Mouse (Mus musculus) stomach, embryonic 14.5 days (tissue): ENCODE results near the gene Tmem87a. TPM values are rescaled to one million over a fixed set of nuclear protein-coding genes. Genes with fewer than 3 reads are reported as not detected.

ENCODE experiments used
- ATAC-seq: fragments of 200-750 bp; cut with Nextera tagmentation; 2 replicates; pipeline ENCODE4 v1.8.0; 2017; ENCODE audit warnings: low read depth, moderate TSS enrichment; ENCODE audit not compliant: insufficient number of reproducible peaks, insufficient read depth, low FRiP score
- H3K27ac ChIP-seq: fragments of 300-500 bp; sonication (generic); 2 replicates; pipeline ENCODE4 v1.5.1; 2014; ENCODE audit warnings: mild to moderate bottlenecking, low read length, moderate library complexity, mixed read lengths
- H3K27me3 ChIP-seq: fragments of 300-500 bp; sonication (generic); 2 replicates; pipeline ENCODE4 v1.6.1; 2014; ENCODE audit warnings: low read length, control low read depth, mixed read lengths; ENCODE audit not compliant: control insufficient read depth, insufficient read depth
- H3K36me3 ChIP-seq: fragments of 300-500 bp; sonication (generic); 2 replicates; pipeline ENCODE4 v1.6.1; 2014; ENCODE audit warnings: mild to moderate bottlenecking, control low read depth, low read length, moderate library complexity, mixed read lengths; ENCODE audit not compliant: control insufficient read depth, insufficient read depth
- H3K4me1 ChIP-seq: fragments of 300-500 bp; sonication (generic); 2 replicates; pipeline ENCODE4 v1.6.1; 2014; ENCODE audit warnings: low read length, control low read depth, mixed read lengths; ENCODE audit not compliant: control insufficient read depth, insufficient read depth
- H3K4me2 ChIP-seq: fragments of 300-500 bp; sonication (generic); replicated peaks from 2 replicates; pipeline ENCODE4 v1.6.1; 2014; ENCODE audit warnings: low read depth, low read length, control low read depth
- H3K4me3 ChIP-seq: fragments of 300-500 bp; sonication (generic); 2 replicates; pipeline ENCODE4 v1.5.1; 2014; ENCODE audit warnings: low read depth, low read length, control low read depth
- H3K9ac ChIP-seq: fragments of 300-500 bp; sonication (generic); replicated peaks from 2 replicates; pipeline ENCODE4 v1.6.1; 2014; ENCODE audit warnings: low read depth, mild to moderate bottlenecking, control low read depth, low read length, moderate library complexity, mixed read lengths
- H3K9me3 ChIP-seq: fragments of 300-500 bp; sonication (generic); 2 replicates; pipeline ENCODE4 v1.6.1; 2016; ENCODE audit warnings: low read depth, low read length, control low read depth; ENCODE audit not compliant: control insufficient read depth
- WGBS: fragments of 180-500 bp; shearing (Covaris S2); extraction: QIAGEN DNeasy Blood & Tissue Kit; methylation state at CpG from one replicate; pipeline ENCODE4 v1.1.7; 2014; 5-methylcytosine and 5-hydroxymethylcytosine counted together
- polyA plus RNA-seq: library from polyadenylated mRNA; unstranded; fragments of >200 nt; fragmentation: Nextera tagmentation; extraction: Ambion mirVana; gene quantifications from 2 replicates; pipeline ENCODE4 v1.2.1, GENCODE M21; 2014

Tmem87a gene
- polyA plus RNA-seq, 1 experiment from 2014 or later = 23.2 TPM

GRCm38 (mm10) chr2:120414113-120414512 is 10.2 kb upstream of the Tmem87a start:
- no peaks in the 10 kb centered on the region for H3K9me3 ChIP-seq
- no peaks in the 10 kb centered on the region for H3K4me1 ChIP-seq
- H3K4me3 ChIP-seq = no peak overlapping the region
- no peaks in the 10 kb centered on the region; the same call in 1 of the 2 replicates for H3K36me3 ChIP-seq
- H3K27ac ChIP-seq = no peak overlapping the region
- H3K4me2 ChIP-seq = no peak overlapping the region
- H3K9ac ChIP-seq = no peak overlapping the region
- no peaks in the 10 kb centered on the region for H3K27me3 ChIP-seq
- ATAC-seq = no peak

- Histone ChIP-seq H3K27ac (no peak overlapping the region), H3K4me1 (no peaks in the 10 kb centered on the region), H3K9ac (no peak overlapping the region), H3K36me3 (no peaks in the 10 kb centered on the region; the same call in 1 of the 2 replicates), H3K4me2 (no peak overlapping the region), H3K9me3 (no peaks in the 10 kb centered on the region), H3K4me3 (no peak overlapping the region), H3K27me3 (no peaks in the 10 kb centered on the region)
- 92% methylated on average over 3 of the region's 3 CpGs for WGBS
- no peak for ATAC-seq
These were observed 7.2 kb upstream of the Tmem87a start for GRCm38 (mm10) chr2:120411096-120411628.

DNA sequence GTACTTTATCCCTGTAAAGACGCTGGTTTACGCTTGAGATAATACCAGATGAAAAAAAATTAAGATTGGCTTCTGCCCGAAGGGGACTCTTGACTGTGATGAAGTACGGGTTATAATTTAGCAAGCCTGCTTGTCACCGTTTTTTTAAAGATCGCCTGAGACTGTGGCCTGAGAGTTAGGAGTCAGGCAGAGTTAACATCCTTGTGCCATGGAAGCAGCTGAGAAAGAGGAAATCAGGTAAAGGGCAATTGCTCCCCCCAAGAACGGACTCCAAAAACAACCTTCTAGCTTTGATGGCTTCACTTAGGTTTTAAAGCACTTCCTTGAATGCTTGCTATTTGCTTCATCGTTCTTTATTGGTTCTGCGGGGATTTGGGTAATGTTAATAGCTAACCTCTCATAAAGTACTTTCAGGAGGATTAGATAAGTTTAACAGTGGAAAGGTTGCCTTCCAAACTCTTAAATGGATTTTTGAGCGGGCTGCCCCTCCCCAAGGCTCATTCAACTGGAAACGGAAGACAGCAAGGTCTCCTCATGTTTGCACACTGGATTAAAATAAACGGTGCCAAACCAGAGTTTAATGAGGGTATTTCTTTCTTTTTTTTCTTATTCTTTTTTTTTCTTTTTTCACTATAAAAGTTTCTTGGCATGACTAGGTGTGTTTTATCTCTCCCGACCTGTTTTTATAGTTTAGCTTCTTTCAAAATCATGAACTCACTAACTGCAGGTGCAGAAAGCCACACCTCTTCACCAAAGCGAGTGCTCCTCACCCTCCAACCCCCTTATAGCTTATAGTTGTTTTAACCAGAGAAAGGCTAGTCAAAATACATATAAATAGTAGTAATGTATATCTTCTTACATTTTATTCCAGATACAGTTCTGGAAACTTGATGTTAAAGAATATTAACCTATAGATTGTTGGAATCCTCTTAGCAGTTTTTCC is 1.2 kb upstream of the Tmem87a start:
- peak overlapping the region; percentile 71 for H3K9ac ChIP-seq
- H3K27ac ChIP-seq = peak overlapping the region; percentile 98
- no peaks in the 10 kb centered on the region for H3K9me3 ChIP-seq
- 20% methylated on average over 14 of the region's 14 CpGs for WGBS
- no peaks in the 10 kb centered on the region for H3K27me3 ChIP-seq
- no peaks in the 10 kb centered on the region for H3K36me3 ChIP-seq
- no peak for ATAC-seq
- peak overlapping the region; percentile 79 for H3K4me3 ChIP-seq
- H3K4me1 ChIP-seq = 0 out of 2 replicates have a peak, but pooled peaks cover 8% of the 10 kb centered on the region
- H3K4me2 ChIP-seq = peak overlapping the region; percentile 92

DNA sequence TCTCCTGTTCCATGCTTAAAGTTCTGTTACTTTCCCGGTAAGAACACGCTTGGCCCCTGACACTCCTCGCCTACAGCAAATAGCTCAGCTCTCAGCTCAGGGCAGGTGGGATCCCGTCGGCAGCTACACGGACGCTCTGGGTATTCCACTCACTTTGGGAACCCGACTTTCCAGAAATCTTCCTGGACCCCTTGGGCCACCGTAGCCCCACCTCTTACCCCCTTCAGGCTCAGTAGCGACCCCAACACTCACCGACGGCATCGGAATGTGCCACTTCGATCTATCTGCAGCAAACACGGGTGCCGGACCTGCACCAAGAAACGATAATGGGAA is 294 bp downstream of the Tmem87a start, which contains the start of gene Ganc:
TSS of gene Ganc (plus strand) at position 244 of the 333 bp plus-strand sequence.
- peak; percentile 76 for ATAC-seq
- peak within 1 kb of the TSS; percentile 98 for H3K27ac ChIP-seq
- peak within 1 kb of the TSS; percentile 92 for H3K4me2 ChIP-seq
- H3K27me3 ChIP-seq = no peaks in the 10 kb centered on the region
- H3K36me3 ChIP-seq = no peaks in the 10 kb centered on the region
- no peaks in the 10 kb centered on the region for H3K9me3 ChIP-seq
- peak within 1 kb of the TSS; percentile 76 for H3K9ac ChIP-seq
- under 1% methylated on average over 17 of the region's 17 CpGs for WGBS
- H3K4me3 ChIP-seq = peak within 1 kb of the TSS; percentile 79
- H3K4me1 ChIP-seq = 0 out of 2 replicates have a peak, but pooled peaks cover 8% of the 10 kb centered on the region

- Histone ChIP-seq H3K9ac (peak overlapping the region; percentile 76; the same call in 1 of the 2 replicates), H3K9me3 (no peaks in the 10 kb centered on the region)
These were observed 1.1 kb downstream of the Tmem87a start for GRCm38 (mm10) chr2:120402813-120403212.

GRCm38 (mm10) chr2:120397951-120398350 is 6.0 kb downstream of the Tmem87a start:
- no peak for ATAC-seq
- WGBS = 82% methylated on average over 1 of the region's 1 CpGs
- no peak overlapping the region for H3K27ac ChIP-seq
- H3K9me3 ChIP-seq = no peaks in the 10 kb centered on the region
- no peak overlapping the region for H3K9ac ChIP-seq
- no peaks in the 10 kb centered on the region for H3K27me3 ChIP-seq
- peaks cover 28% of the 10 kb centered on the region for H3K36me3 ChIP-seq
- no peak overlapping the region for H3K4me2 ChIP-seq
- no peak overlapping the region for H3K4me3 ChIP-seq
- H3K4me1 ChIP-seq = 0 out of 2 replicates have a peak, but pooled peaks cover 4% of the 10 kb centered on the region

More at GRCm38 (mm10) chr2:120402813-120403212, 1.1 kb downstream of the Tmem87a start:
- H3K36me3 ChIP-seq = no peaks in the 10 kb centered on the region; the same call in 1 of the 2 replicates
- H3K27ac ChIP-seq = no peak overlapping the region
- H3K4me1 ChIP-seq = 0 out of 2 replicates have a peak, but pooled peaks cover 8% of the 10 kb centered on the region
- peak overlapping the region; percentile 92 for H3K4me2 ChIP-seq
- no peak for ATAC-seq
- H3K27me3 ChIP-seq = no peaks in the 10 kb centered on the region
- WGBS = 34% methylated on average over 3 of the region's 3 CpGs
- H3K4me3 ChIP-seq = peak overlapping the region; percentile 79

DNA sequence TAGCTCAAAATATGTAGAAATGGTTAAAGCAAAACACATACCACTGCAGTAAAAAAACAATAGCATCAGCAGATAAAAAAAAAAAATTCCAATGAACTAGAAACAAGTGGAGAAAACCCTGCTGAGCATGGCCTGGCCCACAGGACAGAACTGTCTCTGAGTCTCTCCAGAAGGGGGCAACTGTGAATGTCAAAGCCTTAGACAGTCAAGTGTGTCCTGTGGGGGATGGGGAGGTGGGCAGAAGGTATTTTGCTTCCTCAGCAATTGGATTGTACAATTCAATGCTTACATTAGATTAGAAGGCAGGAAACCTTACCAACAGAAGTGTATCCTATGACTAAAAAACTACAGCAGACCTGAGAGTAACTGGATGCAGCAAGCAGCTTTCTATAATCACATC is 11.5 kb downstream of the Tmem87a start:
- H3K4me3 ChIP-seq = no peak overlapping the region
- no peaks in the 10 kb centered on the region for H3K9me3 ChIP-seq
- no peaks in the 10 kb centered on the region for H3K27me3 ChIP-seq
- H3K4me2 ChIP-seq = no peak overlapping the region
- no peak overlapping the region for H3K9ac ChIP-seq
- H3K36me3 ChIP-seq = peaks cover 60% of the 10 kb centered on the region
- ATAC-seq = no peak
- H3K27ac ChIP-seq = no peak overlapping the region
- no peaks in the 10 kb centered on the region for H3K4me1 ChIP-seq

- Histone ChIP-seq H3K27ac (no peak overlapping the region), H3K36me3 (peaks cover 56% of the 10 kb centered on the region), H3K9me3 (no peaks in the 10 kb centered on the region), H3K4me2 (no peak overlapping the region), H3K9ac (no peak overlapping the region), H3K27me3 (no peaks in the 10 kb centered on the region), H3K4me3 (no peak overlapping the region), H3K4me1 (no peaks in the 10 kb centered on the region)
- no peak for ATAC-seq
- WGBS = 92% methylated on average over 1 of the region's 1 CpGs
These were observed 13.0 kb downstream of the Tmem87a start for GRCm38 (mm10) chr2:120390934-120391333.
